Comparison of ENCODE assay signal across 11 mouse cellular contexts in the genomic region with DNA sequence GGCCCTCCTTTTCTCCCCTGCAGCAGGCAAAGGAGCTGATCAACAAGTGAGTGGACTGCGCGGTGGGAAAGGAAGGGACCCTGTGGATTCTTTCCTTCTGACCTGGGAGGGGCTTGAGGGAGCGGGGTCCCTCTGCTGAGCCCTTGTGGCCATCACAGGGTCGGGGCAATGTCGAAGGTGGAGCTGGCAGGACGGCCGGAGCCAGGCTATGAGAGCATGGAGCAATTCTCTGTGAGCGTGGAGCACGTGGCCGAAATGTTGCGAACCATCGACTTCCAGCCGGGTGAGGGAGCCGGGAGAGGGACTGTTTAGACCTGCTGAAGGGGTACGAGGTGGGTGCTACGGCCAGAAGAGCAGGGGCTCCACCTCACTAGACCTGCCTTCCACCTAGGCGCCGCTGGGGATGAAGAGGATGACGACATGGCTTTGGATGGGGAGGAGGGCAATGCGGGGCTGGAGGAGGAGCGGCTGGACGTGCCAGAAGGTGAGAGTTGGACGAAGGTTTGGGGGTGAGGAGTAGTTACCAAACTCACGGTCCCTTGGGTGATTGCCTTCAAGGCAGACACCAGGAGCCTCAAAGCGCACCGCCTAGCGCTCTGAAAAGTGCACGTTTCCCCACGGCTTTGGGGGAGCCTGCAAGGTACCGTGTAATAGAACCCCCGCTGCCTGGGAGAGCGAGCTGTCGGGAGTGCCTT. TPM values are rescaled to one million over a fixed set of nuclear protein-coding genes. Genes with fewer than 3 reads are reported as not detected.
DNase-seq lines count a peak whose midpoint lies in the region; ATAC-seq and TF ChIP-seq lines count a peak whose summit lies in the region.
"Had no signal": no experiment of that assay in that cellular context is flagged by ENCODE, and none has a peak within 500 bp of the region (broad histone marks: within the 10 kb centered on the region; RNA-seq: fewer than 3 reads in every experiment).

No protein-coding gene starts in this region.

- peak overlapping the region; percentile 41 for H3K4me3 ChIP-seq in heart, embryonic 12.5 days
- H3K4me3 ChIP-seq in ES-E14 (ENCODE audit: insufficient read depth in 1 of 2, low read depth in 1 of 2, low read length in 2 of 2, poor library complexity in 1 of 2, severe bottlenecking in 1 of 2), result peak overlapping the region; percentile 62 to 64; a peak in 3 of 4 replicates
- H3K4me3 ChIP-seq in forebrain, embryonic 14.5 days (ENCODE audit: low read depth, low read length), result no peak overlapping the region
- no peak overlapping the region for H3K4me3 ChIP-seq in midbrain, embryonic 11.5 days (ENCODE audit: low read depth, low read length)
- H3K4me3 ChIP-seq in lung, postnatal 0 days (ENCODE audit: low read depth, low read length), result no peak overlapping the region

- peaks cover 8% of the 10 kb centered on the region for H3K36me3 ChIP-seq in heart, embryonic 12.5 days
- H3K36me3 ChIP-seq in ES-E14 (ENCODE audit: control insufficient read depth, insufficient read depth, low read length, poor library complexity, severe bottlenecking), result 0 out of 2 replicates have a peak, but pooled peaks cover 3% of the 10 kb centered on the region
- H3K36me3 ChIP-seq in forebrain, embryonic 14.5 days (ENCODE audit: control insufficient read depth, insufficient read depth, low read length), result peaks cover 7% of the 10 kb centered on the region
- no peaks in the 10 kb centered on the region for H3K36me3 ChIP-seq in midbrain, embryonic 11.5 days (ENCODE audit: control insufficient read depth, insufficient read depth, low read length)
- H3K36me3 ChIP-seq in lung, postnatal 0 days (ENCODE audit: insufficient read depth, low read length), result no peaks in the 10 kb centered on the region; the same call in 1 of the 2 replicates

- H3K9me3 ChIP-seq in heart, embryonic 12.5 days (replicated peaks), result no peaks in the 10 kb centered on the region
- no peaks in the 10 kb centered on the region for H3K9me3 ChIP-seq in ES-E14 (ENCODE audit: control insufficient read depth, insufficient read depth, low read depth, low read length)
- H3K9me3 ChIP-seq in forebrain, embryonic 14.5 days (replicated peaks; ENCODE audit: control insufficient read depth, low read length), result no peaks in the 10 kb centered on the region
- H3K9me3 ChIP-seq in midbrain, embryonic 11.5 days (ENCODE audit: control insufficient read depth, low read length), result no peaks in the 10 kb centered on the region
- no peaks in the 10 kb centered on the region for H3K9me3 ChIP-seq in lung, postnatal 0 days (ENCODE audit: low read length)

- peaks cover 68% of the 10 kb centered on the region for H3K27me3 ChIP-seq in heart, embryonic 12.5 days (replicated peaks)
- peaks cover 49% of the 10 kb centered on the region for H3K27me3 ChIP-seq in forebrain, embryonic 14.5 days (replicated peaks; ENCODE audit: control insufficient read depth, insufficient read depth, low read length)
- peaks cover 51% of the 10 kb centered on the region for H3K27me3 ChIP-seq in midbrain, embryonic 11.5 days (ENCODE audit: control insufficient read depth, insufficient read depth, low read length)
- H3K27me3 ChIP-seq in lung, postnatal 0 days (replicated peaks; ENCODE audit: insufficient read depth, low read length), result peaks cover 42% of the 10 kb centered on the region

- no peak for TF ChIP-seq EP300 in lung, postnatal 0 days (IDR thresholded peaks at IDR 0.05)

- no peak for DNase-seq in heart, adult 9 months (ENCODE audit: low spot score in 2 of 2)
- DNase-seq in ES-E14 (ENCODE audit: low read depth, low spot score), result no peak
- DNase-seq in forebrain, embryonic 14.5 days (ENCODE audit: low spot score), result no peak
- DNase-seq in midbrain, embryonic 11.5 days (ENCODE audit: low spot score, missing footprints), result peak; percentile 89
- no peak for DNase-seq in lung, postnatal 0 days (ENCODE audit: low spot score)
- no peak for DNase-seq in adrenal gland, postnatal 25 days
- no peak for DNase-seq in spleen, adult 18-20 months
- DNase-seq: cerebellum, postnatal 25 days had no signal

- peaks cover 26% of the 10 kb centered on the region for H3K4me1 ChIP-seq in heart, embryonic 12.5 days (replicated peaks)
- H3K4me1 ChIP-seq in ES-E14 (ENCODE audit: control insufficient read depth in 2 of 2, insufficient read depth in 2 of 2, low read length in 2 of 2, poor library complexity in 1 of 2), result peaks cover 0 to 8% of the 10 kb centered on the region in 2 experiments; a peak in 1 of 4 replicates
- no peaks in the 10 kb centered on the region for H3K4me1 ChIP-seq in forebrain, embryonic 14.5 days (ENCODE audit: control insufficient read depth, insufficient read depth, low read length)
- H3K4me1 ChIP-seq in midbrain, embryonic 11.5 days (ENCODE audit: control insufficient read depth, insufficient read depth, low read length), result peaks cover 10% of the 10 kb centered on the region
- H3K4me1 ChIP-seq in lung, postnatal 0 days (ENCODE audit: insufficient read depth, low read depth, low read length), result 0 out of 2 replicates have a peak, but pooled peaks cover 4% of the 10 kb centered on the region

- no peak overlapping the region for H3K9ac ChIP-seq in heart, embryonic 12.5 days
- no peak overlapping the region for H3K9ac ChIP-seq in ES-E14 (ENCODE audit: insufficient read depth, low read depth, low read length, poor library complexity, severe bottlenecking)
- H3K9ac ChIP-seq in forebrain, embryonic 14.5 days (ENCODE audit: low read length), result no peak overlapping the region
- no peak overlapping the region for H3K9ac ChIP-seq in midbrain, embryonic 11.5 days (ENCODE audit: low read length)
- H3K9ac ChIP-seq in lung, postnatal 0 days (replicated peaks; ENCODE audit: low read depth), result no peak overlapping the region

- no peak overlapping the region for H3K27ac ChIP-seq in heart, embryonic 12.5 days (ENCODE audit: poor library complexity, severe bottlenecking)
- no peak overlapping the region for H3K27ac ChIP-seq in ES-E14 (ENCODE audit: insufficient read depth, low read depth, low read length, poor library complexity, severe bottlenecking)
- no peak overlapping the region for H3K27ac ChIP-seq in forebrain, embryonic 14.5 days (ENCODE audit: low read depth, low read length)
- no peak overlapping the region for H3K27ac ChIP-seq in midbrain, embryonic 11.5 days (ENCODE audit: low read depth, low read length)
- H3K27ac ChIP-seq in lung, postnatal 0 days (ENCODE audit: low read length), result no peak overlapping the region

- no peak for TF ChIP-seq CTCF in lung, postnatal 0 days (IDR thresholded peaks at IDR 0.05)

- no peak for ATAC-seq in heart, embryonic 12.5 days (ENCODE audit: insufficient number of reproducible peaks, low FRiP score)
- no peak for ATAC-seq in forebrain, embryonic 14.5 days
- no peak for ATAC-seq in midbrain, embryonic 11.5 days (ENCODE audit: low FRiP score)
- no peak for ATAC-seq in lung, postnatal 0 days

- in situ Hi-C loops in ES-E14 (cut with MboI; ENCODE audit: low sequenced_read_pairs in 2 of 2, unreplicated experiment in 2 of 2), result no loop called here

- 1% methylated on average over 33 of the region's 33 CpGs for WGBS in heart, embryonic 12.5 days
- under 1% methylated on average over 33 of the region's 33 CpGs for WGBS in forebrain, embryonic 14.5 days
- WGBS in midbrain, embryonic 11.5 days, result 0% methylated on average over 33 of the region's 33 CpGs
- under 1% methylated on average over 30 of the region's 33 CpGs for WGBS in lung, postnatal 0 days

- H3K4me2 ChIP-seq in heart, embryonic 12.5 days, result peak overlapping the region; percentile 74
- peak overlapping the region; percentile 14; the same call in 1 of the 2 replicates for H3K4me2 ChIP-seq in forebrain, embryonic 14.5 days (ENCODE audit: low read length)
- peak overlapping the region; percentile 38 for H3K4me2 ChIP-seq in midbrain, embryonic 11.5 days
- no peak overlapping the region for H3K4me2 ChIP-seq in lung, postnatal 0 days (replicated peaks; ENCODE audit: low read depth, low read length)
- H3K4me2 ChIP-seq: liver, embryonic 11.5 days had no signal

RNA-seq across cellular contexts. Expression of a gene that starts 1.8 kb away (rescaled TPM):
- 0.38 TPM in 1 of 2 replicates, not detected in the other for polyA plus RNA-seq in heart, embryonic 12.5 days (2016; fragmentation: Nextera tagmentation; extraction: Ambion mirVana)
- not detected in 2 replicates for total RNA-seq in ES-E14 (2012; rRNA removed)
- polyA plus RNA-seq in forebrain, embryonic 14.5 days (2014; fragmentation: Nextera tagmentation; extraction: Ambion mirVana), result not detected in 2 replicates
- polyA plus RNA-seq in midbrain, embryonic 11.5 days (2014; fragmentation: Nextera tagmentation; extraction: Ambion mirVana), result not detected in 2 replicates
- polyA plus RNA-seq in lung, postnatal 0 days (2015; fragmentation: Nextera tagmentation; extraction: Ambion mirVana), result not detected in 2 replicates
- total RNA-seq in adrenal gland, postnatal 25 days (2021), result not detected in 2 replicates
- polyA plus RNA-seq: liver, embryonic 11.5 days; spleen, adult 2 months had no signal

RNA-seq across cellular contexts. Expression of a gene that starts 17.2 kb away (rescaled TPM):
- polyA plus RNA-seq in heart, embryonic 12.5 days (2016; fragmentation: Nextera tagmentation; extraction: Ambion mirVana), result 66.8 and 68.8 TPM in 2 replicates
- 43.1 and 45.7 TPM in 2 replicates for total RNA-seq in ES-E14 (2012; rRNA removed)
- polyA plus RNA-seq in forebrain, embryonic 14.5 days (2014; fragmentation: Nextera tagmentation; extraction: Ambion mirVana), result 36.6 and 37.4 TPM in 2 replicates
- 48.7 and 49.8 TPM in 2 replicates for polyA plus RNA-seq in midbrain, embryonic 11.5 days (2014; fragmentation: Nextera tagmentation; extraction: Ambion mirVana)
- polyA plus RNA-seq in lung, postnatal 0 days (2015; fragmentation: Nextera tagmentation; extraction: Ambion mirVana), result 38.2 and 53.6 TPM in 2 replicates
- 60.3 and 66.6 TPM in 2 replicates for total RNA-seq in adrenal gland, postnatal 25 days (2021)

RNA-seq across cellular contexts. Expression of a gene that starts 20.4 kb away (rescaled TPM):
- polyA plus RNA-seq in heart, embryonic 12.5 days (2016; fragmentation: Nextera tagmentation; extraction: Ambion mirVana), result 12.8 and 12.9 TPM in 2 replicates
- 1.3 and 2.3 TPM in 2 replicates for total RNA-seq in ES-E14 (2012; rRNA removed)
- not detected in 2 replicates for polyA plus RNA-seq in forebrain, embryonic 14.5 days (2014; fragmentation: Nextera tagmentation; extraction: Ambion mirVana)
- not detected in 2 replicates for polyA plus RNA-seq in midbrain, embryonic 11.5 days (2014; fragmentation: Nextera tagmentation; extraction: Ambion mirVana)
- polyA plus RNA-seq in lung, postnatal 0 days (2015; fragmentation: Nextera tagmentation; extraction: Ambion mirVana), result 0.49 and 0.55 TPM in 2 replicates
- total RNA-seq in adrenal gland, postnatal 25 days (2021), result not detected in 2 replicates
- polyA plus RNA-seq: spleen, adult 2 months had no signal

RNA-seq across cellular contexts. Expression of a gene that starts 28.8 kb away (rescaled TPM):
- 0.39 and 0.47 TPM in 2 replicates for polyA plus RNA-seq in heart, embryonic 12.5 days (2016; fragmentation: Nextera tagmentation; extraction: Ambion mirVana)
- 1.5 and 2.5 TPM in 2 replicates for total RNA-seq in ES-E14 (2012; rRNA removed)
- polyA plus RNA-seq in forebrain, embryonic 14.5 days (2014; fragmentation: Nextera tagmentation; extraction: Ambion mirVana), result 2.0 TPM in 2 replicates
- 6.9 and 7.2 TPM in 2 replicates for polyA plus RNA-seq in midbrain, embryonic 11.5 days (2014; fragmentation: Nextera tagmentation; extraction: Ambion mirVana)
- polyA plus RNA-seq in lung, postnatal 0 days (2015; fragmentation: Nextera tagmentation; extraction: Ambion mirVana), result not detected in 2 replicates
- not detected in 2 replicates for total RNA-seq in adrenal gland, postnatal 25 days (2021)

RNA-seq across cellular contexts. Expression of a gene that starts 30.8 kb away (rescaled TPM):
- not detected in 2 replicates for polyA plus RNA-seq in heart, embryonic 12.5 days (2016; fragmentation: Nextera tagmentation; extraction: Ambion mirVana)
- total RNA-seq in ES-E14 (2012; rRNA removed), result 0.37 and 0.67 TPM in 2 replicates
- polyA plus RNA-seq in forebrain, embryonic 14.5 days (2014; fragmentation: Nextera tagmentation; extraction: Ambion mirVana), result not detected in 2 replicates
- polyA plus RNA-seq in midbrain, embryonic 11.5 days (2014; fragmentation: Nextera tagmentation; extraction: Ambion mirVana), result not detected in 2 replicates
- not detected in 2 replicates for polyA plus RNA-seq in lung, postnatal 0 days (2015; fragmentation: Nextera tagmentation; extraction: Ambion mirVana)
- total RNA-seq in adrenal gland, postnatal 25 days (2021), result not detected in 2 replicates
- polyA plus RNA-seq: liver, embryonic 11.5 days; spleen, adult 2 months had no signal

Comparison
In these comparisons a context has a peak if more than half of its experiments do, and no peak if none do; other contexts are left out.
1. H3K4me3 ChIP-seq: peak in heart, embryonic 12.5 days (single experiment) and ES-E14 (2 of 2); none in forebrain, embryonic 14.5 days (single experiment), midbrain, embryonic 11.5 days (single experiment) and lung, postnatal 0 days (single experiment).